Mouse (Mus musculus): ENCODE data around the gene Aplnr. TPM values are rescaled to one million over a fixed set of nuclear protein-coding genes. Genes with fewer than 3 reads are reported as not detected.

Aplnr gene
- total RNA-seq, 2 experiments from 2014 or later: 48.6 to 54.3 TPM

DNA sequence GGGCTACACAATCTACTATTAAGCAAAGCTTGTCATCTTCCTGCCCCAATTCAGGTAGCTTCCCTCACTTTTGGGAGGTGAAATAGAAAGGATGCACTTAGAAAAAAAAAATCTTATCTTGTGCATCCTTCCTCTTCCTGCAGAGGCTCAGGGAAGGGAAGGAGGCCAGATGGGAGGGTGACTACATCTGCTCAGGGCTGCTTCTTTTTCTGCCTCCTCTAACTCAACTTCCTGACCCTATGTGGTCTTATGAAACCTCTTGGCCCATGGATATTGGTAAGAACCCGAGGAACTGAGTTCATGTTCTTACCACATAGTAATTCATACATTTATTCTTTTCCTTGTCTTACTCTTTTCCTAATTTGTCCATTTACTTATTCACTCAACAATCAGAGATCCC is 926 bp upstream of the Aplnr start:
- no peak for DNase-seq (ENCODE audit: low spot score)
- intact Hi-C loops (cut with DNase I): no loop called here

DNA sequence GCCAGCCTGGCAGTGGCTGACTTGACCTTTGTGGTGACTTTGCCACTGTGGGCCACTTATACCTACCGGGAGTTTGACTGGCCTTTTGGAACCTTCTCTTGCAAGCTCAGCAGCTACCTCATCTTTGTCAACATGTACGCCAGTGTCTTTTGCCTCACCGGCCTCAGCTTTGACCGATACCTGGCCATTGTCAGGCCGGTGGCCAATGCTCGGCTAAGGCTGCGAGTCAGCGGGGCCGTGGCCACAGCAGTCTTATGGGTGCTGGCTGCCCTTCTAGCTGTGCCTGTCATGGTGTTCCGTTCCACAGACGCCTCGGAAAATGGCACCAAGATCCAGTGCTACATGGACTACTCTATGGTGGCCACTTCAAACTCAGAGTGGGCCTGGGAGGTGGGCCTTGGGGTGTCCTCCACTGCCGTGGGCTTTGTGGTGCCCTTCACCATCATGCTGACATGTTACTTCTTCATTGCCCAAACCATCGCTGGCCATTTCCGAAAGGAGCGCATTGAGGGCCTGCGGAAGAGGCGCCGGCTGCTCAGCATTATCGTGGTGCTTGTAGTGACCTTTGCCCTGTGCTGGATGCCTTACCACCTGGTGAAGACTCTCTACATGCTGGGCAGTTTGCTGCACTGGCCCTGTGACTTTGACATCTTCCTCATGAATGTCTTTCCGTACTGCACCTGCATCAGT is 951 bp downstream of the Aplnr start:
- intact Hi-C loops (cut with DNase I): loop anchor here (2.0 kb wide), 1 partner anchor 42 kb away; no protein-coding TSS in a partner anchor
- no peak for DNase-seq (ENCODE audit: low spot score)

DNA sequence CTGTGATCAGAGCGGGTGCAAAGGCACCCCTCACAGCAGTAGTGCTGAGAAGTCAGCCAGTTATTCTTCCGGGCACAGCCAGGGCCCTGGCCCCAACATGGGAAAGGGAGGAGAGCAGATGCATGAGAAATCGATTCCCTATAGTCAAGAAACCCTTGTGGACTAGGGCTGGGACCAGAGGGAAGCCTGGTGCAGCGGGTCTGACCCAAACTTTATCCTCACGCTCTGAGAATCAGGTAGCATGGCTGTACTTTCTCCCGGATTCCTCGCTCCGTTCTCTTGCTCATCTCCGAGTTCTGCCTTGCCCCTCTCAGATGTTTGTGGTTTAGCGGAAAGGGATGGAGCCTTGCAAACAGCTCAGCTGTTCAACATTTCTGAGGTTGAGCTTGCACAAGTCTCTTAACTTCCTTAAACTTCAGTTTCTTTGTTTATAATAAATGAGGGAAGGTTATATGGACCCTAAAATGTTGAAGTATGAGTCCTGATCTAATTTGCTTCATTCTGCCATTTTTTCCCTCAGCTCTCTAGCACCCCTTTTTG is 1.6 kb downstream of the Aplnr start:
- intact Hi-C loops (cut with DNase I): loop anchor here (2.0 kb wide), 1 partner anchor 41 kb away; no protein-coding TSS in a partner anchor
- no peak for DNase-seq (ENCODE audit: low spot score)

DNA sequence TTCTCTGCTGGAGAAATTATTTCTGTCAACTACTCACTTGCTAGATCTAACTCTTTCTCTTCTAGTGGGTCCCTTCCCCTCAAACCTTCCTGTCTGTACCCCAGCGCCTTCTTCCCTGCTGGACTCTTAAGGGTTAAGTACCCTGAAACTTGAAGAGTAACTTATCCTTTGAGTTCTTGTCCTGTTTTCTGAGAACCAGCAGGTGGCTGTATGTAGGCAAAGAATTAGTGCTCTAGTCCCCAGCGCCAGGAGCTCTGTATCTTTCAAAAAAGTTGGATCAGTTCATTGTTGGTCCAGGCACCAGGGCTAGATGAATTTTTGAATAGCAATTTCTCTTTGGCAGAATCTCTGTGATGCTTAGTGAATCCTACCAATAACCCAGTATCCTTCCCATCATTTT is 2.1 kb downstream of the Aplnr start:
- DNase-seq (ENCODE audit: low spot score): no peak
- intact Hi-C loops (cut with DNase I): no loop called here

DNA sequence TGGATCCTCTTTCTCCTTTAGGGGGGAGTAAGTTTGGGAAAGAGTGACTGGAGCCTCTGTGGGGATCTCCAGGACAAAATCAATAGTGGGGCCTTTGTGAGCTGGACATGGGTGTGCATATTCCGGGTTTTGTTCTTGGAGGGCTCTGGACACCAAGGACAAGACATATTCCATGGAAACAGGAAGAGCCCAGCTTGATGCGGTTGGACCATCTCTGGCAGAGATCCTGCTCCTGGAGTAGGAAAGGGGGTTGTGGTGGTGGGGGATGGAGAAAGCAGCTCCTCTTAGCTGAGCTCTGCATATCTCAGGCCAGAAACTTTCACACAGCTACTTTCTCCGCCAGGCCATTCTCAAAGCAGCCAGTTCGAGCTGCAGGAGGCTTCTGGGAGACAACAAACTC is 3.4 kb downstream of the Aplnr start:
- intact Hi-C loops (cut with DNase I): no loop called here
- no peak for DNase-seq (ENCODE audit: low spot score)

DNA sequence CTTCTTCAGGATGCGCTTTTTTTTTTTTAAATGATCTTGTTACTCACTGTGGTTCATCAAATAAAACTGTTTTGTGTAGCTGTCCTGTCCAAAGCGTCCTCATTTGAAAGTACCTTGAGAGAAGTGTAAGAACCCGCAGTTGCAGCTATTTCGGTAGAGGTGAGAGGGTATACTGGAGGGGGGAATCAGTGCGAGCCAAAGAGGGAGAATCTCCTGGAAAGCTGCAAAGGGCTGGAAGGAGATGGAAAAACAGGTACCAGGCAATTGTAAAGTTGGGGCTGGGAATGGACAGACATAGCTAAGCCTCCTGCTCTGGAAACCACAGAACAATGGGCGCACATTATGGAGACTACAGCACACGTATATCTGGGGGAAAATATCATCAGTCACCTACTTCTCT is 3.8 kb downstream of the Aplnr start:
- DNase-seq (ENCODE audit: low spot score): no peak
- intact Hi-C loops (cut with DNase I): no loop called here

DNA sequence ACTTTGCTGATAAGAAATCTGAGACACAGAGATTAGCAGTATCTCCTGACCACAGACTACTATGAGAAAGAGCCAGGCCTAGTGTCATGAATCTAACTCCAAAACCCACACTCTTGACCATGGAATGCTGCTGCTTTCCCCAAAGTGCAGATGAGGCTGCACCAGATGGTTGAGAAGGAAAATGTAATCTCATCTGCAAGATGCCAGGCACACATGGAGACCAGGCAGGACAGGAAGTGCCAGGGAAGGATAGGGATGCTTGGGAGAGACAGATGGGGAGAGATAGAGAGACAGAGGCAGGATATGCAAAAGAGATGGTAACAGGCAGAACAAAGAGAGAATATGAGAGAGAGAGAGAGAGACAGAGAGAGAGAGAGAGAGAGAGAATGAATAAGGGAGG is 4.8 kb downstream of the Aplnr start:
- intact Hi-C loops (cut with DNase I): no loop called here
- DNase-seq (ENCODE audit: low spot score): no peak

DNA sequence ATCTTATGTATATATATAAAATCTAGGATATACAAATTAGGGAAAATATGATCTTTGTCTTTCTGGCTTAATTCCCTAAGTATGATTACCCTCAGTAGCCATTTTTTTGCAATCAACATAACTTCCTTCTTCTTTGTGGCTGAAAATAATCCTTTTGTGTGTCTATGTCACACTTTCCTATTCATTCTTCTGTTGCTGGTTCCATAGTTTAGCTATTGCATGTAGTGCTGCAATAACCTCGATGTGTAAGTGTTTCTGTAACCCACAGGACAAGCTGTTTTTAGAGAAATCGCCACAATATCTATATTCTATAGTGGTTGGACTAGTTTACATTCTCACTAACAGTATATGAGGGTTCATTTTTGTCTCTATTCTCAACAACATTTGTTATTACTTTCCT is 8.9 kb downstream of the Aplnr start:
- DNase-seq (ENCODE audit: low spot score): no peak
- intact Hi-C loops (cut with DNase I): no loop called here

DNA sequence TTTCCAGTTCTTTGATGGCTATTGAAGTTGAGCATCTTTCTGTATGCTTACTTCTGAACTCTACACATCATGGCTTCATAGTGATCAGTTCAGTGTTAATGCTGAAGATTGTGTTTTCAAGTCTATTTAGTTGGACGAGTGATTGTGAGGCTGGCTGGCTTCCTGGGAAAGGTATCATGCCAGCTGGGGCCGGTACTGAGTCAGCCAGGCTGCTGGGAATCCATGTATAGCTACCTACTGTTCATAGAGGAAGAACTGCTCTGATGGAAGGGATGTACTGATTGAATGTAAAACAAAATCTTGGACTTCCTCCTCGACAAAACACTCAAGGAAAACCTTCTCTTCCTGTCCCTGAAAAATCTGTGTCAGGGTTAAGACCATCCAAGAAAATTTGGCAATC is 9.3 kb downstream of the Aplnr start:
- intact Hi-C loops (cut with DNase I): no loop called here
- DNase-seq (ENCODE audit: low spot score): no peak

DNA sequence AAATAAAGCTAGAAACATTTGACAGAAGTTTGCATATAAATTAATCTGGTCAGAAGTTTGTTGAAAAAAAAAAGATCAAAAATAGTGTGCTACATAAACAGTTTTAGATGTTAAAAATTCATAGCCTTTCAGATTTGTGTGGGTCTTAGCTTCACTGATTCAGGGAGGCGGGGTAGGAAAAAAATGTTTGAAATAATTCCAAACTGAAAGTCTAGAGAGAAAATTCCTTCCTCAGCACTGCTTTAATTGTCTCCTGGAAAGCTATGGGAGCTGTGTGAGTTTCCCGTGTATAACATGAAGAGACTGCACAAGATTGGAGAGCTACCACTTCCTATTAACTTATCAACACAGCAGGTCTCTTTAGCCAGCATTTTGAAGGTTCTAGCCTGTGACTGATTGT is 11.5 kb downstream of the Aplnr start:
- no peak for DNase-seq (ENCODE audit: low spot score)
- intact Hi-C loops (cut with DNase I): no loop called here

DNA sequence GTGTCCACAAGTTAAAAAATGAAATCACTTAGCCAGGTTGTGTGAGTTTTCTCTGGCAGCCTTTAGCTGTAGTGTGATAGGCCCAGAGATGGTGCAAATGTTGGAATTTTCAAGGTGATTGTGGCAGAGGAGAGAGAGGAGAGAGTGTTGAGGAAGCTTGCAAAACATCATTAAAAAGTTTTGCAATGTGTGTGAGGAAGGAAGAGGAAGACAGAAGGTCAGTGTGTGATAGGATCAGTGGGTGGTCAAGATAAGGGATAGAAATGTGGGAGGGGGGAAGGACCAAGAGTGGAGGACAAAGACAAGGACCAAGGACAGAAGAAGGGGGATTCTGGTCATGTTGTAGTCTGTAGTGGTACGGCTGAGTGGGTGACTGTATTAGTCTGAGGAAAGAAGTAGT is 14.3 kb downstream of the Aplnr start:
- DNase-seq (ENCODE audit: low spot score): no peak
- intact Hi-C loops (cut with DNase I): no loop called here

DNA sequence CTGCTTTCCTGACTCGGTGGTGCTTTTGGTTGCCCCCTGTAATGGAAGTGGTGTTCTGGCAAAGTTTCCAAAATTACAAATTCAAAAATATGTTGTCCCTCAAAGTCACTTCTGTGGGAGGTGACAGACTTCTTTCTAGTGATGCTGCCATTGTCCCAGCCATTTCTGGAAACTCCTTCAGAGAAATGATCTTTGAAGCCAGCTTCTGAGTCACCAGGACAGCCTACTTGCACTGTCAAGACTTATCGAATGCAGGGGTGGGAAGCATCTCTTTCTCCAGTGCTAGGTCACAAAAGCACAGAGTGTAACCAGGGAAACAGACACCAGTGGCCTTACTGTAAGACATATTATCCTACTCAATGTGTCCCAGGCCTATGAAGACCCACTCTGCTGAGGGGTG is 15.2 kb downstream of the Aplnr start:
- intact Hi-C loops (cut with DNase I): no loop called here
- DNase-seq (ENCODE audit: low spot score): no peak

DNA sequence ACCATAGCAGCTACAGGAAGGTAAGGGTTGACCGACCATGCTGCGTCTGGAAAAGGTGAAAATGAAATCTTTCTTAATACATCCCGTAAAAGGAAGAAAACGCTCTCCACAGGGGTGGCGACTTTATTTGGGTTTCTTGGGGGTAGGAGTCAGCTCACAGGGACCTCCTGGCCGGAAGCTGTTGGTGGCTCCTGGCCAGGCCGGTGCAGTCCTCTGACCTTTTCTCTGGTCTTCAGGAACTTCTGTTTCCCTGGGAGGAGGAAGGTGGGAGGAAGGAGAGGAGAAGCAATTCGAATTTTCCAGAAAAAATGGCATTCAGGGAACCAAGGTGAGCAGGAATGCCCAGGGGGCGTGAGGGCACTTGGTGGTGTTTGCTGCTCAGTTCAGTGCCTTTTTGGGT is 19.3 kb downstream of the Aplnr start:
- DNase-seq (ENCODE audit: low spot score): no peak
- intact Hi-C loops (cut with DNase I): no loop called here

DNA sequence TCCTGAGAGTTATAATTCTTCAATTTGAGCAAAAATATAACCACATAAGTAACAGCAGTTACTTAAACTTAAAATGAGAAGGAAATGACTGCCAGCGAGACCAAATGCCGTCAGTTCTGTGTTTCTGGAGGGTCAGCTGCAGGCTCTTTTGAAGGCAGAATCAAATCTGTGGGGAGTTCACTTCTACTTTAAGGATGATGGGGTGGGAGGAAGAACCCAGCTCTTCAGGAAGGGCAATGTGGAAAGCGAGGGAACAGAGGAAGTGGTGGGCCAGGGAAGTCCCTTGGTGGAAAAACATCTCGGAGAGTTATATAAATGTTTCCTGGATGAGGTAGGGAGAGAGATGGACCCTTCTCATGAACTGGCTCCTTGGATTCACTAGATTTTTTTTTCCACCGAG is 20.1 kb downstream of the Aplnr start:
- no peak for DNase-seq (ENCODE audit: low spot score)
- intact Hi-C loops (cut with DNase I): no loop called here

DNA sequence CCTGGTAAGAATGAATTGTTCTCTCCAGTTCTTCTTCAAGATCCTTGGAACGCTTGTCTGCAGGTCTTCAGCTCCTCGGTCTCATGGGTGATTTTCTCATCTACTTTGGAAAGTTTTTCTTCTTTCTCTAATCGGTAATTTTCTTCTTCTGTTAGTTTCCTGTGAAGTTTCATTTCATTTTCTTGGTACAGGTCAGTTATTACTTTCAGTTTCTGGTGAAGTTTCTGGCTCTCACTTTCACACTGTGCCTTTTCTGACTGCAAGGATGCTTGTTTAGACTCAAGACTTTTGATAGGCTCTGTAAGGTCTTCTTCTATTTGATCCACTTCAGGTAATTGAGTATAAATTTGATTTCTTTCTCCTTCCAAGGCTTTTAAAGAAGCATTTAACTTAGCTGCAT is 21.4 kb downstream of the Aplnr start:
- intact Hi-C loops (cut with DNase I): no loop called here
- no peak for DNase-seq (ENCODE audit: low spot score)

DNA sequence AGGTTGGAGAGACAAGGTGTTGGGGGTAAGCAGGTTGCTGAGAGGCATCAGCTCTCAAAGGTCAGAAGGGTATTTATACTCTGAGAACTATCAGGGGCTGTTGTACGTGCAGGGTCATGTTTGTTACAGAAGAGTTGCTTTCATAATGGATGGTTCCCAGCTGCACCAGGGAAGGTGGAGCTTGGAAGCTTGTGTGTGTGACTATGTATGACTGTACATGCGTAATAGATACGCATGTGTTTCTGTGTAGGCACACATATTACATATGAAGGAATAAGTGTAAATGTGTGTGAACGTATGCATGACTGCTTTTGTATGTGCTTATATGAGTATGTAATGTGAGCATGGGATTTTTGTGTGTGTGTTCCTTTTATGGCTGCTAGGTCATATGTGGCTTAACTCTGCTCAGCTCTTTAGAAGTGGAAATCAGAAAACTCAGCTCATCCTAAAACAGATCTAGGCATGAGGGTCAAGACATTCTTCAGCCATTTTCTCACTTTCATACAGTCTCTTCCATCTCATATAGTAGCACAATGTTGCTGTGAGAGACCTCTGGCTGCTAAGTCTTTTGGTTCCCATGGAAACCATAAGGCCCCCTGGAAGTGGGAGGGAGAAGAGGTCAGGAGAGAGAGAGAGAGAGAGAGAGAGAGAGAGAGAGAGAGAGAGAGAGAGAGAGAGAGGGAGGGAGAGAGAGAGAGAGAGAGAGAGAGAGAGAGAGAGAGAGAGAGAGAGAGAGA is 25.0 kb downstream of the Aplnr start:
- DNase-seq (ENCODE audit: low spot score): no peak
- intact Hi-C loops (cut with DNase I): no loop called here

DNA sequence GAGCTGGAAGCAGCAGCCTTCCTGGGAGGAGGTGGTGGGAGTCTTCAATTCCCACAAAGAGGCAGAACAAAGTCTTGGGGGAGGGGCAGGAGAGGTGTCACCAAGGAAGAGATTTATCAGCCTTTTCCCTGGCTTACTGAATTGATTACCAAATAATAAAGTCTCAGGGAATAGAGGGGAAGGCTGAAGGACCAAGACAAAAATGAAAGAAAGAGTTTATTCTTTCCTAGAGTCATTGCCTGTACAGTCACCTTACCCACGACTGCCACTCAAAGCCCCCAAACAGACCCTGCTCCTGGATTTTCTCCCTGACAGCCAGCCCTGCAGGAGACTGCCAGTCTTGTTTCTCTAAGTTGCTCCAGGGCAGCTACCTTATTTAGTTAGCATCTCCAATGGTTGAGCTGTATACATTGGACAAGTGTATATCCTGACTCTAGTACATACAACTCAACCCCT is 25.6 kb downstream of the Aplnr start:
- DNase-seq (ENCODE audit: low spot score): no peak
- intact Hi-C loops (cut with DNase I): no loop called here

DNA sequence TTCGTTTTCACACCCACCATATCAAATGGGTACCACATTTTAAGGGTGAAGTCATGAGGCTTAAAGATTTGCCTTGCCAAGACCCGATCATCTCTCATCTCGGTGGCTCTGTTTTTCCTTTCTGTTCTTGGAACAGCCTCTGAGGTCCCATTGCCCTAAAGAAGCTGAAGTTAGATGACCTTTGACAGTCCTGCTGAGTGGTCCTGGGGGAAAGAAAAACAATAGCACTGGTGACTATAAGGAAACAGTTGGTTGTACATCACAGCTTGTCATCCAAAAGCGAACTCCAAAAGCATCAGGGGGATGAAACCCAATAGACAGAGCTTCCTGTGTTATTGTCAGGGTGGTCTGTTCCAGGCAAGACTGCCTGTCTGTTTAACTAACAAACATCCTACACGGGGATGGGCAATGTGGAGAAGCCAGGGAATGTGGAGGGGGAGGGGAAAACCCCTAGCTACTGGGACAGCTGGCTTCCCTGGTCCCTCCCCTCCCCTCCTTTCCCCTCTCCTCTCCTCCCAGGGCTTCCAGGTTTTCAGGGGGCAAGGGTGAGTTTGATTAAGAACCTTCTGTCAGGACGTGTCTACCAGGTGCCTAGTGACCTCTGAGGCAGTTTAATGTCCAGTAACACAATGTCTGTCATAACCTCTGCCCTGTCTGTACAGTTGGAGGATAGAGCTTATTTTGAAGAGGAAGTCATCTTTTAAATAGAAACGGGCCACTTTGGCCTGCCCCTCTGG is 27.5 kb downstream of the Aplnr start:
- no peak for DNase-seq (ENCODE audit: low spot score)
- intact Hi-C loops (cut with DNase I): no loop called here

DNA sequence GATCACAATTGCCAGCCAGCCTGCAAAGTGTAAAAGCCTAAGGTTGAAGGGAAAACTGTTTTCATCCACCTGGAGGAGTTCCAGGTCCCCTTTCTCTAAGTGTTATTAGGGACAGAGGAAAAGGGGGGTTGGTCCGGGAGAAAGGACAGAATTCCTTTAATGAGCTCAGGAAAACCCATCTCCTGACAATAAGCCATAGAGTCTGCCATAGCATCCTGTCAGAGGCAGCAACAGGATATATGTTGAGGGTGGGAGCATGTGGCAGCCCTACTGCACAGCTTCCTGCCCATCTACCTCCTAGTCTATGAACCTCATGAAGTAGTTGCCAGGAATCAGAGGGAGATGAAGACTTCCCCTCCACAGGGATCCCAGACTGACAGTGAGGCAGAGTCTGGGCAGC is 31.6 kb downstream of the Aplnr start:
- no peak for DNase-seq (ENCODE audit: low spot score)

DNA sequence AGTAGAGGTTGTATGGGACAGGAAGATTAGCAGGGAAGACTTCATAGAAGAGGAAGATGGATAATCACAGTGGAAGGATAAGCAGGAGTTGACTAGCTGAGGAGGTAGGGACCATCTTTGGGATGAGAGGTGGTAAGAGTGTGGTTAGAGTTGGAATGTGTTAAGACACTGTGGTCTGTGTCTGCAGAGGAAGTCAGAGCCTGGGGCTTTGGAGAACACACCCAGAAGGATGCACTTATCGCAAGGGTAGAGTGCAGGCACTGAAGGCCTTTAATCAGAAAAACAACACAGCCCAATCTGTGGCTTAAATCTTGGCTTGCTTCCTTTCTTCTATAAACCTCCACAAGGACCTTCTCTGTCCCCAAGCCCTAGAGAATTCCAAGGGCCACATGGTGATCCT is 32.3 kb downstream of the Aplnr start:
- intact Hi-C loops (cut with DNase I): no loop called here
- no peak for DNase-seq (ENCODE audit: low spot score)

More for the DNA sequence above, 31.6 kb downstream of the Aplnr start:
- intact Hi-C loops (cut with DNase I): no loop called here
